Mouse (Mus musculus) liver, adult 2 months (tissue): ENCODE results near the gene Kdm1a. TPM values are rescaled to one million over a fixed set of nuclear protein-coding genes. Genes with fewer than 3 reads are reported as not detected.

Experiments used
- DNase-seq: peaks from one replicate; pipeline ENCODE4 v3.0.0-alpha.2; 2011; ENCODE audit warnings: low read depth, low spot score; ENCODE audit errors: extremely low read depth
- H3K27ac ChIP-seq: fragments of 200-500 bp; replicated peaks from 2 replicates; pipeline ENCODE4 v1.5.1; 2012; ENCODE audit warnings: low read depth, mild to moderate bottlenecking, control low read depth, inconsistent platforms, low read length; ENCODE audit not compliant: insufficient read depth
- H3K27me3 ChIP-seq: fragments of 200-500 bp; 2 replicates; pipeline ENCODE4 v1.6.1; 2012; ENCODE audit warnings: mild to moderate bottlenecking, moderate library complexity, low read length, inconsistent platforms; ENCODE audit not compliant: control insufficient read depth, insufficient read depth
- H3K36me3 ChIP-seq: fragments of 200-500 bp; 2 replicates; pipeline ENCODE4 v1.6.1; 2012; ENCODE audit warnings: low read length, inconsistent platforms; ENCODE audit not compliant: control insufficient read depth, insufficient read depth
- H3K4me1 ChIP-seq: fragments of 200-500 bp; 2 replicates; pipeline ENCODE4 v1.6.1; 2011; ENCODE audit warnings: low read length; ENCODE audit not compliant: control insufficient read depth, insufficient read depth
- H3K4me3 ChIP-seq: fragments of 200-500 bp; 2 replicates; pipeline ENCODE4 v1.5.1; 2011; ENCODE audit warnings: low read depth, mild to moderate bottlenecking, control low read depth, low read length, moderate library complexity; ENCODE audit not compliant: insufficient read depth
- H3K79me2 ChIP-seq: fragments of 200-500 bp; 2 replicates; pipeline ENCODE4 v1.6.1; 2012; ENCODE audit warnings: inconsistent platforms, mild to moderate bottlenecking, low read length, moderate library complexity; ENCODE audit not compliant: control insufficient read depth, insufficient read depth
- H3K9ac ChIP-seq: fragments of 200-500 bp; 2 replicates; pipeline ENCODE4 v1.6.1; 2012; ENCODE audit warnings: low read depth, mild to moderate bottlenecking, control low read depth, inconsistent platforms, low read length
- CTCF ChIP-seq: fragments of 200-500 bp; IDR thresholded peaks from 2 replicates; pipeline ENCODE4 v1.5.1; 2011; ENCODE audit warnings: low read depth, low read length, control low read depth
- POLR2A ChIP-seq: fragments of 200-500 bp; IDR thresholded peaks from 2 replicates; pipeline ENCODE4 v1.6.1; 2011; ENCODE audit warnings: low read length, control low read depth; ENCODE audit not compliant: insufficient read depth; ENCODE audit errors: extremely low read depth
- WGBS: fragments of 180-500 bp; shearing (Covaris S2); methylation state at CpG from one replicate; pipeline ENCODE4 v1.1.7; 2018; 5-methylcytosine and 5-hydroxymethylcytosine counted together
- polyA plus RNA-seq: library from polyadenylated mRNA; depleted of rRNA; stranded (reverse); fragments of >200 nt; gene quantifications from 2 replicates; pipeline ENCODE4 v1.2.3, GENCODE M21; 2012
- total RNA-seq: library from RNA; depleted of rRNA; stranded (reverse); fragments of >200 nt; gene quantifications from 2 replicates; pipeline ENCODE4 v1.2.3, GENCODE M21; 2014

Gene Kdm1a
- total and polyA plus RNA-seq, 2 experiments = 8.8 to 10.0 TPM

GRCm38 (mm10) chr4:136587221-136587827 is 15.2 kb downstream of the Kdm1a start:
- H3K79me2 ChIP-seq = peaks cover 31% of the 10 kb centered on the region
- WGBS = 90% methylated on average over 4 of the region's 4 CpGs
- H3K27ac ChIP-seq = no peak overlapping the region
- no peak for DNase-seq
- TF ChIP-seq CTCF (no peak), POLR2A (no peak)
- no peaks in the 10 kb centered on the region for H3K27me3 ChIP-seq
- 0 out of 2 replicates have a peak, but pooled peaks cover 6% of the 10 kb centered on the region for H3K36me3 ChIP-seq
- 0 out of 2 replicates have a peak, but pooled peaks cover 2% of the 10 kb centered on the region for H3K4me1 ChIP-seq
- H3K4me3 ChIP-seq = no peak overlapping the region
- no peak overlapping the region for H3K9ac ChIP-seq

- Histone ChIP-seq H3K4me1 (0 out of 2 replicates have a peak, but pooled peaks cover 2% of the 10 kb centered on the region), H3K27me3 (no peaks in the 10 kb centered on the region), H3K27ac (no peak overlapping the region), H3K79me2 (peaks cover 18% of the 10 kb centered on the region; the same call in 1 of the 2 replicates), H3K4me3 (no peak overlapping the region), H3K9ac (no peak overlapping the region), H3K36me3 (no peaks in the 10 kb centered on the region)
- no peak for DNase-seq
- TF ChIP-seq POLR2A = no peak
- TF ChIP-seq CTCF = no peak
- 89% methylated on average over 3 of the region's 3 CpGs for WGBS
Measured at GRCm38 (mm10) chr4:136581885-136582284, 20.6 kb downstream of the Kdm1a start.

GRCm38 (mm10) chr4:136569998-136570397 is 32.5 kb downstream of the Kdm1a start:
- Histone ChIP-seq H3K79me2 (peaks cover 3% of the 10 kb centered on the region; the same call in 1 of the 2 replicates), H3K27ac (no peak overlapping the region), H3K4me3 (no peak overlapping the region), H3K9ac (no peak overlapping the region), H3K27me3 (no peaks in the 10 kb centered on the region), H3K36me3 (peaks cover 44% of the 10 kb centered on the region), H3K4me1 (no peaks in the 10 kb centered on the region)
- no peak for DNase-seq
- TF ChIP-seq POLR2A = no peak

- H3K9ac ChIP-seq = no peak overlapping the region
- H3K27ac ChIP-seq = no peak overlapping the region
- H3K27me3 ChIP-seq = no peaks in the 10 kb centered on the region
- H3K79me2 ChIP-seq = peaks cover 3% of the 10 kb centered on the region; the same call in 1 of the 2 replicates
- 88% methylated on average over 3 of the region's 3 CpGs for WGBS
- no peaks in the 10 kb centered on the region for H3K4me1 ChIP-seq
- DNase-seq = no peak
- H3K36me3 ChIP-seq = peaks cover 45% of the 10 kb centered on the region
- no peak overlapping the region for H3K4me3 ChIP-seq
- TF ChIP-seq CTCF (no peak), POLR2A (no peak)
Measured at GRCm38 (mm10) chr4:136568629-136569028, 33.9 kb downstream of the Kdm1a start.

- peaks cover 45% of the 10 kb centered on the region for H3K36me3 ChIP-seq
- DNase-seq = no peak
- TF ChIP-seq CTCF = no peak
- TF ChIP-seq POLR2A = no peak
- WGBS = 87% methylated on average over 6 of the region's 6 CpGs
- peaks cover 3% of the 10 kb centered on the region; the same call in 1 of the 2 replicates for H3K79me2 ChIP-seq
- H3K9ac ChIP-seq = no peak overlapping the region
- no peak overlapping the region for H3K27ac ChIP-seq
- H3K4me3 ChIP-seq = no peak overlapping the region
- H3K27me3 ChIP-seq = no peaks in the 10 kb centered on the region
- H3K4me1 ChIP-seq = no peaks in the 10 kb centered on the region
Measured at GRCm38 (mm10) chr4:136562755-136563154, 39.8 kb downstream of the Kdm1a start.

- Histone ChIP-seq H3K9ac (no peak overlapping the region), H3K36me3 (peaks cover 47% of the 10 kb centered on the region), H3K4me1 (no peaks in the 10 kb centered on the region), H3K4me3 (no peak overlapping the region), H3K27ac (no peak overlapping the region), H3K27me3 (no peaks in the 10 kb centered on the region), H3K79me2 (no peaks in the 10 kb centered on the region; the same call in 1 of the 2 replicates)
- WGBS = 85% methylated on average over 8 of the region's 8 CpGs
- no peak for TF ChIP-seq CTCF
- TF ChIP-seq POLR2A = no peak
- no peak for DNase-seq
Measured at GRCm38 (mm10) chr4:136560270-136560991, 42.1 kb downstream of the Kdm1a start.
